Mouse (Mus musculus) thymus, adult 18-20 months (tissue): ENCODE results near the gene Nampt.
A peak's percentile ranks its signal among the peaks of the same experiment; 100 is the strongest.
"Not testable (repeated sequence)": the region's sequence is repeated elsewhere in the genome, so short reads cannot be mapped to it uniquely, and the experiment has no call there.

Experiments used
- DNase-seq, 2 experiments: peaks; one replicate each; pipeline ENCODE4 v3.0.0; 2022; ENCODE audit warnings: mixed read lengths in 2 of 2

Gene Nampt

DNA sequence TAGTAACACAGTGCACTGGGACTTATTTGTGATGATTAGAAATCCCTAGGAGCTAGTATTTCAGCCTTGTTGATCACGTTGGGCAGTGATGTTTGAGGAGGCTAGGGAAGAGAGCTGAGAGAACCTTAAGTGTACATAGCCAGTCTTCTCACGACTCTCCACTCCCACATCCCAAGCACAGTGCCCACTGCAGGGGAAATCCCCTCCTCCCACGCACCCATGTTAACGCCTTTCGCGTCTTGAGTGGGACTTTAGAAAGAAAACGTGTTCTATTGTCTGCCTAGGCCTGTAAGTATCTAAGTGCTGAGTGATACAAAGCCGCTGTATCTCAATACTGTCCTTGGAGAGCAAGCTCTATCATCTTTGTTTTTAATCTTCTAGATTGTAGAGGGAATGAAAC lies 27.0 kb downstream of the Nampt start:
- DNase-seq = no peak

DNA sequence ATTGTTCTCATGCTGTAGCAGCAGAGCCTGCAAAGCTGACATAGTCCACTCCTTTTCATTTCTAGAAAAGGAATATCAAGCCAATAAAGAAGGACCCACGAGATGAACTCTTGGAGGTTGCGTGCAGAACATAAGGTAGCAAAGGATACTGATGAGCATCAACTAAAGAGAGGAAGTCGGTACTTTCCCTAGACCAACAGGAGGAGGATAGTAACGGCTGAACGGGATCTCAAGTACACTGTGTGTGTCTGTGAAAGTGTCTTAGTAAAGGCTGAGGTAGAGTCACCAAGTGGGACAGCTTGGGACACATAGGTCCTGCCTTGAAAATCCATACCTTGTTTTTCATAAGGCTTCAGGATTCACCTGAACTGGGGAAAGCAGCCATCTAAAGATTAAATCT lies 34.4 kb downstream of the Nampt start:
- no peak for DNase-seq

DNA sequence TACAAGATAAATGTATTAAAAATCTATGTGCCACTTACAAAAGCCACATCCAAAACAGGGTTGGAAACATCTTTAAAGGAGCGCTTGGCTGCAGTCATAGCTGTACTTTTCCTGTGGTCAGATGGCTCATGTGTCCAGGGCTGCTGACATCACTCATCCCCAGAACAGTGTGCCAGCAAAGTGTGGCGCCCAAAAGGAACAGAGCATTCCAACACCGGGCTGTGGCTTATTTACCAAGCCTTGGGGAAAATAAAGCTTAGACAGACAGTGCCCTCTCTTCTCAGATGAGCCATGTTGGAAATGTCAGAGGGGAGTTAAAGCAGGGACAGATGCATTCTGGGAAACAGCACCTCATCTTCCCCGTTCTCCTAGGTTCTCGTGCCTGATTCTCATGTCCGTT lies 35.5 kb downstream of the Nampt start:
- DNase-seq = no peak

DNA sequence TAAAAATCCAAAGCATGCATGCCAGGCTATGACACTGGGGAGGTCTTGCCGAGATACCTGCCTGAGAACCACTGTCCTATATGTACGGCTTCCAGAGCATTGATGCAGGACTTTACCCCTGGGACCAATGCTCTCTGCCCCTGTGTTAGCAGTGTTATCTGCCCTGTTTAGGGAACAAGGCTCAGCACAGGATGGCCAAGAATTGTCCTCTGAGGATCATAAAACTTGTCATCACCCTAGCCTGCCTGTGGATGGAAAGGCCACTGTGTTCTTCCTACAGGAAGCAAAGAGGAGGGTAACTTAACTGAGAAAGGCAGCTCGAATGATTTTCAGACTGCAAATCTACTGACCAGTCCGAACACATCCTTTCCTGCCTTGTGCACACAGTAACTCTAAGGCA lies 36.1 kb downstream of the Nampt start:
- no peak for DNase-seq

DNA sequence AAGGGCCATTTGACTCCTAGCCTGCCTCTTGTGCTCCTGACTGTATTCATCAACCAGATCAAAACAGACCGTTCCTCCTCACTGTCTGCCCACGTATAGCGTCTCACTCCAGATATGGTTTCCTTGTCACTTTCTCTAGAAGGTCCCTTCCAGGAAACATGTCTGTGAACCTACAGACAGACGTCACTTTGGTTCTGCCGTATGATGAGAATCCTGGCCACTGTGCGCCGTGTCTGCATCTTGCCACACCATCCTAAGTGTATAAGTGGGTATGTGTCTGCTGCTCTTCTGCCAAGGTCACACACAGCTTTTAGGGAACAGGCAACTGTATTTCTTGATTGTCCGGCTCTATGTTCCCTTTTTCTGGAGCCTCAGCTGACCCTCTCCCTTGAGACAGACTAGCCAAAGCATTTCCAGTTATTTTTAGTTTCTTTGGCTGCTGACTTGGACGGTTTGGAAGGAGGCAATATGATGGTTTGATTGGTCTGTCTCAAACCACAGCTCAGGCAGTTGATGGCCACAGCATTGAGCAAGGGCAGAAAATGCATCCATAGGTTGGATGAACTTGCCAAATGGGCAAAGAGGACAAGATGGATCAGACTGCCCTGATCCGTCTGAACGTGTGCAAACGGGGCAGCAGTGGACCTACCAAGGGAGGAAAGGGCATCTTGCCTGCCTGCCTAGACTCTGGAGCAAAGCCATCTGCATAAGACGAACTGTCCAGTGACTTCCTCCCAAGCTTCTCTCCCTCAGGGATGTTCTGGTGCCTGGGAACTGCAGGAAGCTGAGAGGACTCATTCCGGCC lies 37.6 kb downstream of the Nampt start:
- DNase-seq = no peak

DNA sequence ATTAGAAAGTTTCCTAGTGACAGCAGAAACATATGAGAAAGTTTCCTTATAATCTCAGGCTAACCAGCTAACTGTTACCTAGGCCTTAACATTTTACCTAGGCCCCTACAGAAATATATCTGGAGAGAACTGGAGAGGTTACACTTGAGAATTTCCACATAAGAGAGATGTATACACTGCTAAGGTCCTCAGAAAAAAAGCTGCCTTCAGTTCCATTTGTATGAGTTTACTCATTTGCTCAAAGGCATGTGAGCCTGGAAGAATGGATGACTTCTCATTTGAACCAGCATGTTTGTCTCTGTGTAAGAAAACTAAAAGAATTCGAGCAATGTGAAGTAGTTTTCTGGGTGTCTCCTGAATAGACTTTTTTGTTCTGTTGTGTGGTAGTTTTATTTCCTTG lies 39.1 kb downstream of the Nampt start:
- no peak for DNase-seq

DNA sequence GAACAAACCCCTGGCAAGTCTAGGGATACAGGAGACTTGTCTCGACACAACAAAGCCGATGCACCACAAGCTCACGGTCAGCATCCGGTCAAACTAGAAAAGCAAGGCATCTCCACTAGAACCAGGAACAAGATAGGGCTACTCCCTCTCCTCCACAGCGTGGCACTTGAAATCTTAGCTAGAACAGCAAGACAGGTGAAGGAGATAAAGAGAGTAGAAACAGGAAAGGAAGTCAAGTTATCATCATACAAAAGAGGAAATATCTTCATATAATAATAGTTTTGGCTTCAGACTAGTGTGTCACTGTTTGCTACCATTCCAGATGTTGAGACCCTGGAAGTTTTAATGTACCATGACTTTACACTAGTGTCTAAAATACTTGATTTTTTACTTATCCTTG lies 41.5 kb downstream of the Nampt start:
- no peak for DNase-seq

DNA sequence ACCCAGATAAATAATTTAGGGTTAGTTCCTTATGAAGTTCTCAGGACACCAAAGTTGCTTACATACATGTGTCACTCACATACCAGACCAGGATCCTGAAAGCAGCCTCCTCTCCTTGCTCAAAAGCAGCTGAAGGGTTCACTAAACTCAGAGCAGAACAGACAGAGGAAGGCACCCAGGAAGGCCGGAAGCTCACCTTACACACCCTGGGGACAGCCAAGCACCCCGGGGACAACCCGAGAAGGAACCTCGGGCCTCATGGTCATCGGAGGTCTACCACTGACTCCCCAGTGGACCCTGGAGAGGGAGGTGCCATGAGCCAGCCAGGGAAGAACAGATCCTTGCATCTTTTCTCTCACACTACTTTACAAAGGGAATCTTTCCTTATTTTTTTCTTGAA lies 51.5 kb downstream of the Nampt start:
- no peak for DNase-seq

DNA sequence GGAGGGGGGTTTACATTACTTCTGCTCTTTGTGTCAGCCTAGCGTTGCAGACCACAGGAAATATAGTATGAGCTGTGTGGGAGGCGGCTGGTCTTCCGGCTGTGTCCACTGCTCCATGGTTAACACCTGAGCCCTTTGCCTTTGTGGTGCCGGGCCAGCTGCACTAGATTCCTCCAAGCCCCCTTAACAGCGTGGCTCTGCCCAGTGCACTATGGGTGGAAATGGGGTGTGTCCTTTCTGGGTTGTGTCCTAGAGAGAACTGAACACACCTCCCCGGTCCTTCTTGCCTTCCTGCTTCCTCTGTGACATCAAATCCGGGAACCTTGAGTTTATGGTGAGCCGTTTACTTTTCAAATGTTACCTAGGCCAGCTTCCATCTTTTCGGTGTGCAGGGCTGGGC lies 58.2 kb downstream of the Nampt start:
- no peak for DNase-seq

DNA sequence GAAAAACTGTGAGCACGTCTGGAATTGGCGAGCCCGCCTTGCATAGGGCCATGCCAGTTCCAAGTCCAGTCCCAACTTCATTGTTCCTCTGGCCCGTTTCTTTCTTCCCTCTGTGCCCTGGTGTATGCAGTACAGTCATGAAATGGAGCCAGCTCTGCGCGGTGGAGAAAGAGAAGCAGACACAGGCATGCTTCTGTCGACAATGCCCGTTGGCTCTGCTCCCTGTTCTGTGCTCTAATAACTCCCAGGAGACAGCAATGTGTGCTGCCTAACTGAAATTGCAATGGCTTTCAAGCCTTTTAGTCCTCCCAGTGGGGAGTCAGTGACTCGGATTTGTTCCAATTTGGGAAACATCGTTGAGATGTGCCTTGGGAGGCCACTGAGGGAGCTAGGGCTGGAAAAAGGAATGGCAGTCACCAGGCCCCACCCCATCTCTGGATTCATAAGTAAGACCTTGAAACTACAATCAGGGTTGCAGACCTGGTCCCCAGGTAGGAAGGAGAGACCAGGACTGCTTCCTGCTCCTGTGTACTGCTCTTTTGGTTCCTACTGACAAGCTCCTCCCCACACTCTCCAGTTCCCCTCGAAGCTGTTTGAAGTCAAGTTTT lies 58.7 kb downstream of the Nampt start:
- no peak for DNase-seq

DNA sequence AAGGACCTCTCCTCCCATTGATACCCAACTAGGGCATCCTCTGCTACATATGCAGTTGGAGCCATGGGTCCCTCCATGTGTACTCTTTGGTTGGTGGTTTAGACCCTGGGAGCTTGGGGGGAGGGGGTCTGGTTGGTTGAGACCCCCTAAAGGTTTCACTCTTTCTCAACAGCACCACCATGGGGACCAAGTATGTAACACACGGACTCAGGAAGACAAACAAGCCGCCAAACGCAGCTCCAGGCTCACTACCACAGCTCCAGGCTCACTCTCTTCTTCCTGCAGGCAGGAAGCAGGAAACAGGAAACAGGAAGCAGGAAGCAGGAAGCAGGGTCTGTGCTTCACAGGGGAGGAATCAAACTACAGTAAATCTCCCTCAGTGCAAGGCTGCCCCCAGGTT lies 60.0 kb downstream of the Nampt start:
- DNase-seq = no peak

DNA sequence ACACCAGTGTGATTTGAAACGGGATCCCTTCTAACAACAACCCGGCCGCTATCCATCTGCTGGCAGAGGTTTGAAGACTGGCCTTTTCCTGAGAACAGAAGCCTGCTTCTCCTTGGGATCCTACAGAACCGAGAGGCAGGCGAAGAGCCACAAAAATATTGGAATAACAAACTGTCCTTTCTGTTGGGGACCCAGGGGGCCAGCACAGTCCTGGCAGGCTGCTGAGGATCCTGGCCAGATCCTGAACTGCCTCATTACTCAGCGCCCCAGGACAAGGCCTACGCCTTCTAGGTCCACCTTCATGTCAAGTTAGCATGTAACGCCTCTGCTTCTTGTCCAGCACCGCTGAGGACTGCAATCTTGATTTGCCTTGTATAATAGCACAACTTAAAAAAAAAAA lies 65.0 kb downstream of the Nampt start:
- DNase-seq = no peak

DNA sequence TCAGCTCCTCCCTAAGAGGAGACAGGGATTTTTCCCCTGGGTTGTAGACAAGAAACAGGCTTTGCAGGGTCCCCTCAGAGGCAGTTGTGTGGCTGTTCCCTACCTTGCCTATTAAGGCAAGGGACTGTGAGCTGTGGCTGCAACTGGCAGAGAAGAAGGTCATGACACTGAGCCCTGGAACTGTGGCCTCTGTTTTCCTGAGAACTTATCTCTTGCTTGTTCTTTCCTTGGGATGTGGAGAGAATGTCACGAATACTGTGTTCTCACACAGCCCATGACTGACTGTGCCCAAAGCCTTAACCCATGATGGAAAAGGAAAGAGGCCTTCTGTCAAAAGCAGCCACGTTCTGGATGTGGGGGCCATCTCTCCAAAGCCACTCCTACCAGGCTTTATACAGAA lies 65.7 kb downstream of the Nampt start:
- DNase-seq = no peak

DNA sequence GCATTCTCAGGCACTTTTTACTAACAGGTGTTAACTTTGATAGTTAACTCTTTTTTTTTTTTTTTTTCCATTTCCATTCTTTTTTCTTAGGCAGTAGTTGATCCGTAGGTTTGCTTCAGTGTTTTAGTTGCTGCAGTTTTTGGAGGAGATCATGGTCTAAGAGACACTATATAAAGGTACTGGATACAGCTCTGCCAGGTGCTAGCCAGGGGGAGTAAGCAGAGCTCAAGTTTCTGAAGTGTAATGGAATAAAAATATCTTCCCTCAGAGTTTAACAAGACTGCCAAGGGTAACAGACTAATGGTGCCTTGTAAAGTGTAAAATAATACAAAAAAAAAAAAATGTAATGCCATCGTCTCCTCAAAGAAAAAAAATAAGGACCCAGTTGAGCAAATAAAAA lies 67.0 kb downstream of the Nampt start:
- DNase-seq = no peak

DNA sequence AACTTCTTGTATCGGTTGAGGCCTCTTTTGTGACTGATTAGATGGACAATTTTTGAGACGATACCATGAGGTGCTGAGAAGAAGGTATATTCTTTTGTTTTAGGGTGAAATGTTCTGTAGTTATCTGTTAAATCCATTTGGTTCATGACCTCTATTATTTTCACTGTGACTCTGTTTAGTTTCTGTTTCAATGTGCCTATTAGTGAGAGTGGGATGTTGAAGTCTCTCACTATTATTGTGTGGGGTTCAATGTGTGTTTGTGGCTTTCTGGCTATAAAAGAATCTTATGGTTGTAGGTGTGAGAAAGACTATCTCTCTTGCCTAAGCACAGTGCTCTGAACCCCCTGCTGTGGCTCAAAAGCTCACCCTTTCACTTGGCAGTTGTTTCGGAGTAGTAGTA lies 68.9 kb downstream of the Nampt start:
- no peak for DNase-seq

DNA sequence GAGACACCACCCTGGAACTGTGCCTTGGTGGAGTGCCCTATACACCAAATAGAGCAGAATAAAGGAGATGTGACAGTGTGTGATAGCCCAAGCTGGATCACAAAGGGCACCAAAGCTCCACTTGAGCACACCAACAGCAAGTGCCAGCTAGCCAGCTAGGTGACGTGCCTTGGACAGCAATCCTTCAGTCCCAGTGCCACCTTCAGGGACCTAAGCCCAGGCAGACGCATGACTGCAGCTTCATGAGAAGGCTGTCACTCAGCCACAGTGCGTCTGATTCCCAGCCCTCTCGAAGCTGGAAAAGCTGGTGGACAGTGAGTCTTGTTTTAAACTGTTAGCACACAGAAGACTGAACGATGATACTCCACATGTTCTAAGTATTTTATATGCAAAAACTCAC lies 70.5 kb downstream of the Nampt start:
- DNase-seq = no peak

DNA sequence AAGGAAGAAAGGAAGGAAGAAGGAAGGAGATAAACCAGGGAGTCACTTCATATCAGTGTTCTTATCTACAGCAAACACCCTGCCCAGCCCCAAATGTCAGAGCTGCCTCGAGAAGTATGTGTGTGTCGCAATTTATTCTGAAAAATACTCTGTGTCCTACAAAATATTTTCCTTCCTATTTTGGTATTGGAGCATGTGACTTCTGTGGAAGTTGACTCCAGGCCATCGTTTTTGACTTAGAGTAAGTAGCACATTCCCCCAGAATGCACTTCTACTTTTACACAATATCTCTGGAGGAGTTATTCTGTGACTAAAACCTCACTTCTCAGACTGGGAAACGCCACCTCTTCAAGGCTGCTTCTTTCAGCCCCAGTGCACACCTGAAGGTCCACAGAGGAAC lies 71.1 kb downstream of the Nampt start:
- DNase-seq = no peak

DNA sequence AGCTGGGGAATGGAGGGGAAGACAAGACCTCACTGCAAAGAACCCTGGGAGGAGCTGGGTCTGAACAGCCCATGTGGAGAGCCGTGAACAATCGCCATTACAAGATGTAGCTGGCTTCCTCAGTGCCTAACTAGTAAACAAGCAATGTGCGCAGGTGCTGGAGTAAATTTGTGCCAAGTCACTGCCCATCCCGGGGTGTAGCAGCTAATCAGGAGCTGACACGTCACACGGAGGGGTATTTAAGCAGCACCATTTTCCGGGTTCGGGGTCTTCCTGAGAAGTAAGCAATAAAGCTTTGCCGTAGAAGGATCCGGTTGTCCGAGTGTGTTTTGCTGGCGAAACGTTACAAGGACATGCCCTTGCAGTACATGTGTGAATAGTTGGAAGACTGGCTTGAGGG lies 71.9 kb downstream of the Nampt start:
- DNase-seq = not testable (repeated sequence)

DNA sequence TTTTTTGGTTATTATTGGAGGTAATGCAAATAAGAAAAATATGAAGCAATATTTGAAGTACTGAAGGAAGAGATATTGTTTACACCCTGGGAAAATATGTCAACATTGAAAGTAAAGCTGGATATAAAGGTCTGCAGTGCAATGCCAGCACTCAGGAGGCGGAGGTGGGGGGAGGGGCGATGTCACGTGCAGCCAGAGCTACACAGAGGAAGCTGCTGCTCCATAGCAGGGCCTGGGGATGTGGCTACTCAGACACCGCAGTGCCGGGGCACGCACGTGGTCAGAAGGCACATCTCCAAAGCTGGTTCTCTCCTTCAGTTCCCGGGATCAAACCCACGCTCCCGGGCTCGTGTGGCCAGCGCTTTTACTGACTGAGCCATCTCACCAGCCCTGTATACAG lies 73.9 kb downstream of the Nampt start:
- peak; percentile 50 to 55 for DNase-seq

DNA sequence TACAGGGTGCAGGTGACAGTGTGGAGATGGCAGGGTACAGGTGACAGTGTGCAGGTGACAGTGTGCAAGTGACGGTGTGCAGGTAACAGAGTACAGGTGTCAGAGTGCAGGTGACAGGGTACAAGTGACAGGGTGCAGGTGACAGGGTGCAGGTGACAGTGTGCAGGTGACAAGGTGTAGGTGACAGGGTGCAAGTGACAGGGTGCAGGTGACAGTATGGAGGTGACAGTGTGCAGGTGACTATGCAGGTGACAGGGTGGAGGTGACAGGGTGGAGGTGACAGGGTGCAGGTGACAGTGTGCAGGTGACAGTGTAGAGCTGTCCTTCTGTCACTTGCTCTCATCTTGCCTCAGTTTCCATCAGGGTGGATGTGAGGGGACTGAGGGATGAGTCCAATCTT lies 76.5 kb downstream of the Nampt start:
- DNase-seq = no peak

DNA sequence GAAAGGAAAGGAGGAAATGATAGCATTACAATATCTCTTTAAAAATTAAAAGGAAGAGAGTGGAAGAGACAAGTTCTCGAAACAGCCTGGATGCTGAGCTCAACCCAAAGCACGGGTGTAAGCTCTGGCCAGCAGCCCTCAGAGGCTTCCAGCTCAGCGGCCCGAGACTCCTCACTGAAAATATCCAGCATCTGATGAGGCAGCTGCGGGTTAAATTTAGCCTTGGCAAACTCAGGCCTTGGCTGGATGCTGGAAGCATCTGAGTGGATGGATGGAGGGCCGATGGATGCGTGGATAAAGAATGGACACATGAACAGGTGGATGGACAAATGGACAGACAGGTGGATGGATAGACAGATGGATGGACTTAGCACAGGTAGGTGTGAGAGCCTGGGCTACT lies 77.2 kb downstream of the Nampt start:
- DNase-seq = no peak

DNA sequence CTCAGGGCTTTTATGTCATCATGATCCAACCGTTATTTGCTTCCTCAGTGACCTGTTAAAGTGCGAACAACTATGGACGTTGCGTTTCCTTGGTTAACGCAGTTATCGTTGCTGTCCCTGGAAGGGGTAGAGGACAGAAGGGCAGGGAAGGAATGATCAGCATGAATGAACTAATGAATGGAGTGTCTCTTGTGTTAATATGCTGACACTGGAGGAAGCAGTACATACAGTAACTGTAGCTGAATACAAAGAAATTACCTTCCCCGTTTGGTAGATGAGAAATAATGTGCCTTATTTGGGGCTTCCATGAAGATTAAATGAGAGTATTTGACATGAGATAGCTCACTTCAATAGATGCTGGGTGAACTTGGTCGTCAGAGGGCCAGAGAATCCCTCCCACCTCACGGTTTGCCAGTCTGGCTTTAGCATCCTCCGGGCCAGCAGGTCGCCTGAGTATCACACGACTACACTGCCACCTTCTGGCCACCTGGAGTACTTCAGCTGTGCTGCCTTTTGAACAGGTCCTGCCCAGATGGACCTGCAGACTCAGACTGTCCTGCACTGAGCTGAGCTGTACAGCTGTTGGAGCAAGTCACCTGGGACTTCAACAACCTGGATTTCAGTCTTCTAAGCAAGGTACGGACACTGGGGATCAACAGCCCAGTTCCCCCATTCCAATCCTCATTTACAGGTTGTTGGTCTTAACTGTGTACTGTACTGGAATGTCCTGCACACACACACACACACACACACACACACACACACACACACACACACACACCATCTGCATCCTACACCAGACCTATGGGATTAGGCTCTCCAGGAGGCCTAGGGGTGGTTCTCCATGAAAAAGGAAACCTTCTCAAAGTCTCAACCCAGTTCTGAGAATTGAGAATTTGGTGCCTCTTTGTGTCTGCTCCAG lies 78.1 kb downstream of the Nampt start:
- peak; percentile 64 to 71 for DNase-seq

DNA sequence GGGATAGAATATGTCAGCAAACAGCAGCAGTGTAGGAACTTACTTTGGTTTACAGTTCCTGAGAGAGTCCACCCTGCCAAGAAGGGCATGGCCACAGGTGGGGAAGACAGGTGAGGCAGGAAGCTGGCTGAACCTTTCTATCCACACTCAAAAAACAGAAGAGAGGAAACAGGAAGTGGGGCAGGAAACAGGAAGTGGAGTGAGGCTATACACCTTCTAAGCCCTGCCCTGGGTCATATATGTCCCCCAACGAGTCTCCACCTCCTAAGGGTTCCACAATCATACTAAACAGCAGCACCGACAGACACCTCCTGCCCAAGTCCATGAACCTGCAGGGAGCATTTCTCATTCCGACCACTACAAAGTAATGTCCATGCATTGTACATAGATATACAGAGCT lies 81.7 kb downstream of the Nampt start:
- no peak for DNase-seq
